7 mouse cellular contexts compared by ENCODE assay signal in genomic region chr7:126082286-126082741, GRCm38 (mm10). TPM values are rescaled to one million over a fixed set of nuclear protein-coding genes. Genes with fewer than 3 reads are reported as not detected.
A peak's percentile ranks its signal among the peaks of the same experiment; 100 is the strongest.
DNase-seq lines count a peak whose midpoint lies in the region; ATAC-seq and TF ChIP-seq lines count a peak whose summit lies in the region.

TSS of gene Gsg1l (minus strand) at chr7:126082411.

- no peak within 1 kb of the TSS; the same call in 1 of the 2 replicates for H3K27ac ChIP-seq in heart, embryonic 13.5 days (replicated peaks)
- no peak within 1 kb of the TSS for H3K27ac ChIP-seq in olfactory bulb, adult 2 months (ENCODE audit: insufficient read depth, low read depth, low read length)

- TF ChIP-seq CTCF in olfactory bulb, adult 2 months (IDR thresholded peaks at IDR 0.05; ENCODE audit: insufficient read depth, low read depth, low read length) = 0 out of 2 replicates have a peak, but pooled peaks have one; percentile 31

- peak within 1 kb of the TSS; percentile 87 for H3K9ac ChIP-seq in heart, embryonic 13.5 days

- H3K4me3 ChIP-seq in megakaryocyte, embryonic 14.5 days (replicated peaks) = peak within 1 kb of the TSS; percentile 77
- peak within 1 kb of the TSS; percentile 67 for H3K4me3 ChIP-seq in heart, embryonic 13.5 days
- peak within 1 kb of the TSS; percentile 64 for H3K4me3 ChIP-seq in olfactory bulb, adult 2 months (ENCODE audit: insufficient read depth, low read depth, low read length)

- no peaks in the 10 kb centered on the region for H3K9me3 ChIP-seq in megakaryocyte, embryonic 14.5 days
- H3K9me3 ChIP-seq in heart, embryonic 13.5 days = no peaks in the 10 kb centered on the region

- no peaks in the 10 kb centered on the region for H3K36me3 ChIP-seq in megakaryocyte, embryonic 14.5 days (replicated peaks; ENCODE audit: low read length)
- H3K36me3 ChIP-seq in heart, embryonic 13.5 days = no peaks in the 10 kb centered on the region

- intact Hi-C loops in left cerebral cortex, postnatal 25 days (cut with DNase I) = loop anchor here (2.0 to 5.0 kb wide), 6 partner anchors 80 to 408 kb away; no protein-coding TSS in a partner anchor

- ATAC-seq in megakaryocyte, adult 5-6 weeks (ENCODE audit: poor library complexity, severe bottlenecking) = no peak
- ATAC-seq in heart, embryonic 13.5 days (ENCODE audit: extremely low read depth, insufficient number of reproducible peaks, low FRiP score, low TSS enrichment) = no peak

- H3K4me1 ChIP-seq in megakaryocyte, embryonic 14.5 days = peaks cover 44% of the 10 kb centered on the region
- H3K4me1 ChIP-seq in heart, embryonic 13.5 days = peaks cover 44% of the 10 kb centered on the region
- H3K4me1 ChIP-seq in olfactory bulb, adult 2 months (ENCODE audit: control insufficient read depth, insufficient read depth, low read length) = peaks cover 37% of the 10 kb centered on the region

- DNase-seq in cerebellum, postnatal 25 days = peak; percentile 62 to 63
- DNase-seq in left cerebral cortex, postnatal 25 days (ENCODE audit: low spot score in 2 of 2) = peak; percentile 50 to 69
- no peak for DNase-seq in urinary bladder, adult 18-20 months (ENCODE audit: low spot score in 2 of 2)

- WGBS in heart, embryonic 13.5 days = 1% methylated on average over 26 of the region's 49 CpGs
- 3% methylated on average over 49 of the region's 49 CpGs for WGBS in olfactory bulb, adult 2 months

- peaks cover 95% of the 10 kb centered on the region for H3K27me3 ChIP-seq in megakaryocyte, embryonic 14.5 days (replicated peaks)
- H3K27me3 ChIP-seq in heart, embryonic 13.5 days (replicated peaks) = peaks cover 74% of the 10 kb centered on the region

- TF ChIP-seq POLR2A in olfactory bulb, adult 2 months (IDR thresholded peaks at IDR 0.05; ENCODE audit: insufficient read depth, low read depth, low read length) = no peak

- H3K4me2 ChIP-seq in heart, embryonic 13.5 days = peak within 1 kb of the TSS; percentile 83

RNA-seq across cellular contexts. Expression of gene Gsg1l, which starts in this region (rescaled TPM):
- polyA plus RNA-seq in megakaryocyte, embryonic 14.5 days (2012; ENCODE audit: insufficient read depth, low replicate concordance) = 0.58 and 0.69 TPM in 2 replicates
- not detected in 2 replicates for total RNA-seq in megakaryocyte, adult 5-6 weeks (2015)
- total RNA-seq in megakaryocyte, adult 5-6 weeks (2017) = not detected in 2 replicates
- 8.0 and 8.4 TPM in 2 replicates for polyA plus RNA-seq in heart, embryonic 13.5 days (2015; fragmentation: Nextera tagmentation; extraction: Ambion mirVana)
- 10 to 100 TPM; 81.6 to 84.0 TPM for total RNA-seq in left cerebral cortex, postnatal 25 days (2021)
- polyA plus RNA-seq in olfactory bulb, adult 2 months (2012; ENCODE audit: insufficient read depth, insufficient read length, low replicate concordance, missing spikeins) = not detected in 2 replicates

Comparison
In these comparisons a context has a peak if more than half of its experiments do, and no peak if none do; other contexts are left out.
1. RNA of gene Gsg1l (total RNA-seq): 81.6 to 84.0 TPM in left cerebral cortex, postnatal 25 days; not detected in megakaryocyte, adult 5-6 weeks; every median in the first group is over 10 times any median in the second.
2. DNase-seq: peak in cerebellum, postnatal 25 days (2 of 2) and left cerebral cortex, postnatal 25 days (2 of 2); none in urinary bladder, adult 18-20 months (0 of 2).
3. Peak in every context shown above with its lines, with median percentiles within 50 percentile points of each other: H3K4me3 ChIP-seq.